Mouse (Mus musculus) kidney, embryonic 15.5 days (tissue): Measurements from ENCODE around the gene Zbtb21. TPM values are rescaled to one million over a fixed set of nuclear protein-coding genes. Genes with fewer than 3 reads are reported as not detected.
"Not testable (repeated sequence)": the region's sequence is repeated elsewhere in the genome, so short reads cannot be mapped to it uniquely, and the experiment has no call there.

Experiments used
- ATAC-seq: fragments of 200-750 bp; cut with Nextera tagmentation; replicated peaks from 2 replicates; pipeline ENCODE4 v1.8.0; 2017; ENCODE audit warnings: moderate TSS enrichment; ENCODE audit not compliant: low FRiP score
- H3K27ac ChIP-seq: fragments of 300-500 bp; sonication (generic); 2 replicates; pipeline ENCODE4 v1.5.1; 2015; ENCODE audit warnings: mild to moderate bottlenecking, inconsistent platforms
- H3K27me3 ChIP-seq: fragments of 300-500 bp; sonication (generic); 2 replicates; pipeline ENCODE4 v1.6.1; 2015; ENCODE audit warnings: inconsistent platforms
- H3K36me3 ChIP-seq: fragments of 300-500 bp; sonication (generic); 2 replicates; pipeline ENCODE4 v1.6.1; 2015; ENCODE audit warnings: inconsistent platforms
- H3K4me1 ChIP-seq: fragments of 300-500 bp; sonication (generic); 2 replicates; pipeline ENCODE4 v1.6.1; 2015; ENCODE audit warnings: inconsistent platforms
- H3K4me2 ChIP-seq: fragments of 300-500 bp; sonication (generic); 2 replicates; pipeline ENCODE4 v1.6.1; 2015; ENCODE audit warnings: moderate library complexity, mild to moderate bottlenecking, inconsistent platforms
- H3K4me3 ChIP-seq: fragments of 300-500 bp; sonication (generic); replicated peaks from 2 replicates; pipeline ENCODE4 v1.5.1; 2015; ENCODE audit warnings: mild to moderate bottlenecking, inconsistent platforms
- H3K9ac ChIP-seq: fragments of 300-500 bp; sonication (generic); 2 replicates; pipeline ENCODE4 v1.6.1; 2015; ENCODE audit warnings: mild to moderate bottlenecking, inconsistent platforms
- H3K9me3 ChIP-seq: fragments of 300-500 bp; sonication (generic); replicated peaks from 2 replicates; pipeline ENCODE4 v1.6.1; 2016; ENCODE audit warnings: inconsistent platforms
- whole genome bisulfite sequencing: fragments of 180-500 bp; shearing (Covaris S2); methylation state at CpG from one replicate; pipeline ENCODE4 v1.1.7; 2015; ENCODE audit warnings: mixed read lengths; 5-methylcytosine and 5-hydroxymethylcytosine counted together
- polyA plus RNA-seq: library from polyadenylated mRNA; unstranded; fragments of >200 nt; fragmentation: Nextera tagmentation; extraction: Ambion mirVana; gene quantifications from 2 replicates; pipeline ENCODE4 v1.2.1, GENCODE M21; 2015

The Zbtb21 gene
- polyA plus RNA-seq, 1 experiment from 2014 or later, result 14.1 TPM

DNA sequence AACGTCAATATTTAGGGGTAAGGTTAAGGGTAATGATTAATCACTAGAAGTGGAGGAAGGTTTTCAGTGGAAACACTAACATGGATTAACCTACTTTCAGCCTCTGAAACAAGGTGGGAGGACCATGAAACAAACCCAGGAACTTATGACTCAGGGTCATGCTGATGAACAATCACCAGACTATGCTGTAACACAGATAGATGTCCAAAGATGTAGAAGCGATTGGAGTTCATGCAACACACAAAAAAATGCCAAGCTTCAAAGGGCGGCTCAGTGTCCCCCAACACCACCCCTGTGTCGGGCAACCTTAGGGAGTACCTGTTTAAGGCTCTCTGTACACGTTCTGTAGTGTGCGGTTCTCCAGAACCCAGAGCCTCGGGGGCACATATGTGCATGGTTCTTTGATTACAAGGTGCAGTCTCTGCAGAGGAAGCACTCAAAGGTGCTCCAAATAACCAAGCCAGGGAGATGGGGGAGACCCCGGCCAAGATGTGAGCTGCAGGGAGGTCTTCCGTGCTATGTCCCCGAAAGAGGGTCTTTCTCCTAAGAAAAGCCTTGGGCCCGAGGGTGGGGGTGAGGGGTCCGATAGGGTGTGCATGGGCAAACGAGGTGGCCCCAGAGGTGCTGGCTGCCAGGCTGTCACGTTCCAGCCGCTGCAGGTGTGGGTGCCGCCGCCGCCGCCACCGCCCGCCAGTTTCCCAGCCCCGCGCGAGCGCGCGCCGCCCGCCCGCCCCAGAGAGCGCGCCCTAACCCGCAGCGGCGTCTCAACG, 856 bp downstream of the Zbtb21 start:
- H3K9ac ChIP-seq, result peak overlapping the region; percentile 93
- H3K4me1 ChIP-seq, result peaks cover 12% of the 10 kb centered on the region
- peak overlapping the region; percentile 91 for H3K4me3 ChIP-seq
- ATAC-seq, result no peak; the same call in none of the 2 replicates
- no peaks in the 10 kb centered on the region for H3K27me3 ChIP-seq
- peak overlapping the region; percentile 78 for H3K4me2 ChIP-seq
- H3K27ac ChIP-seq, result peak overlapping the region; percentile 99
- H3K36me3 ChIP-seq, result peaks cover 11% of the 10 kb centered on the region
- no peaks in the 10 kb centered on the region for H3K9me3 ChIP-seq
- 7% methylated on average over 36 of the region's 36 CpGs for WGBS

DNA sequence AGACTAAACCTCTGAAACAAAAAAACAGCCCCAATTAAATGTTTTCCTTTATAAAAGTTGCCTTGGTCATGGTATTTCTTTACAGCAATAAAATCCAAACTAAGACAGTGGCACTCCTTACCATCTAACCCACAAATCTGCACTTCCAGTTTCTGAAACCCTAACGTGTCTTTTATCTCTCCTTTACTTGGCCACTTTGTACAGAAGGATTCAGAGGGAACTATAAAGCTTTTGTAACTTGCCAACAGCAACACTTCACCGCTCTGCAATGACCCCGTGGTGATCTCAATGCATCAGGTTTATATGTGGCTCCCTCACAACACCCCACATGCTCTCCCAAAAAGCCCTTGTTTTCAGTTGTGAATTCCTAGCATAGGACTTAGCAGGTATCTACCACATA, 2.1 kb downstream of the Zbtb21 start:
- Histone ChIP-seq H3K4me1 (peaks cover 12% of the 10 kb centered on the region), H3K4me3 (no peak overlapping the region), H3K4me2 (0 out of 2 replicates have a peak overlapping the region, but pooled peaks have one; percentile 78), H3K9me3 (no peaks in the 10 kb centered on the region), H3K27ac (no peak overlapping the region), H3K9ac (no peak overlapping the region), H3K36me3 (peaks cover 23% of the 10 kb centered on the region), H3K27me3 (no peaks in the 10 kb centered on the region)
- no peak for ATAC-seq
- 90% methylated on average over 3 of the region's 3 CpGs for WGBS

DNA sequence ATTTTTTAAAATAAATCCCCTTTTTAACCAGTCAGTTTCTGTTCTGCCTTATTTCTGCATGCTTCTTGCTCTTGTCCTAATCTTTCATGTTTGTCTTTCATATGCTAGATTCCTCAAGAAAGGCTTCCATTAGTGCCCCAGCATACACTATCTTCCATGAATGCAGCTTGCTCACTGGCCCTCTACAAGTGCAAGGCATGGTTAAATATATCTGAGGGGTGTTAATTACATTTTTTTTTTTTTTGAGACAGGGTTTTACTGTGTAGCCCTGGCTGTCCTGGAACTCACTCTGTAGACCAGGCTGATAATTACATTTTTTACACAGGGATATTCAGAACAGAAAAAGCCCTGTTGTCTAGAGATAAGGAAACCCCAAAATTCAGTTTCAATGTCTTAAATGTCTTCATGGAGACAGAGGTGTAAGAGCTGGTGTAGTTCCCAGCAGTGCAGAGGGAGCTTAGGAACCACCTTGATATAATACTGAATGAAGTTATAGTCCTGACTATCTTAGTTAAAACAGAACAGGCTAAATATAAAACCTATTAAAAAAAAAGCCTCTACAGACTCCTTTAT, 3.9 kb downstream of the Zbtb21 start:
- Histone ChIP-seq H3K4me1 (peaks cover 12% of the 10 kb centered on the region), H3K4me2 (no peak overlapping the region), H3K27ac (no peak overlapping the region), H3K9me3 (no peaks in the 10 kb centered on the region), H3K9ac (no peak overlapping the region), H3K27me3 (no peaks in the 10 kb centered on the region), H3K4me3 (no peak overlapping the region), H3K36me3 (peaks cover 41% of the 10 kb centered on the region)
- no peak for ATAC-seq

- Histone ChIP-seq H3K4me3 (no peak overlapping the region), H3K27me3 (no peaks in the 10 kb centered on the region), H3K4me1 (peaks cover 12% of the 10 kb centered on the region), H3K9me3 (no peaks in the 10 kb centered on the region), H3K9ac (no peak overlapping the region), H3K36me3 (peaks cover 50% of the 10 kb centered on the region), H3K27ac (no peak overlapping the region), H3K4me2 (no peak overlapping the region)
- ATAC-seq, result no peak
Measured at GRCm38 (mm10) chr16:97957626-97958025, 4.8 kb downstream of the Zbtb21 start.

- no peak overlapping the region for H3K4me3 ChIP-seq
- no peak for ATAC-seq
- no peak overlapping the region for H3K9ac ChIP-seq
- WGBS, result 76% methylated on average over 2 of the region's 2 CpGs
- H3K27ac ChIP-seq, result no peak overlapping the region
- H3K4me2 ChIP-seq, result no peak overlapping the region
- H3K4me1 ChIP-seq, result peaks cover 8% of the 10 kb centered on the region
- H3K9me3 ChIP-seq, result no peaks in the 10 kb centered on the region
- no peaks in the 10 kb centered on the region for H3K27me3 ChIP-seq
- H3K36me3 ChIP-seq, result peaks cover 66% of the 10 kb centered on the region
Measured at GRCm38 (mm10) chr16:97956011-97956410, 6.4 kb downstream of the Zbtb21 start.

DNA sequence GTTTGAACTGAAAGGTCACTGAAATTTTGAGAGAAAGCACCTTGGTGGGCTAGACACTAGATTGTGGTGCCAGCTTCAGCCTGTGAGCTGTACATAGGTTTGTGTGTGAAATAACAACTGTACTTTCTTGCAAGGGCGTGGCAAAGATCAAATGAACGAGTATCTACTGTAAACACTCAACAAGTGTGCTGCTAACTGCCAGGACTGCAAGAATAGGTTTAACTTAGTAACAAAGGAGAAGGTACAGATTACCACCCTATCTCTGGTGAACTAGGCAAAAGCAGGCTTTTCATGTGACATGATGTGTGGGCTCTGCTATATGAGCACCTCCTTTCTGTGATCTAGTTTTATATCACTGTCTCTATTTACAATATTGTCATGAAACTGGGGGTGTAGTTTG, 9.1 kb downstream of the Zbtb21 start:
- no peak overlapping the region for H3K9ac ChIP-seq
- WGBS, result 84% methylated on average over 2 of the region's 2 CpGs
- no peak overlapping the region for H3K4me3 ChIP-seq
- H3K4me2 ChIP-seq, result no peak overlapping the region
- no peak for ATAC-seq
- no peaks in the 10 kb centered on the region for H3K9me3 ChIP-seq
- H3K27me3 ChIP-seq, result no peaks in the 10 kb centered on the region
- no peak overlapping the region for H3K27ac ChIP-seq
- H3K36me3 ChIP-seq, result peaks cover 80% of the 10 kb centered on the region
- H3K4me1 ChIP-seq, result 0 out of 2 replicates have a peak, but pooled peaks cover 4% of the 10 kb centered on the region

- 90% methylated on average over 9 of the region's 9 CpGs for WGBS
- ATAC-seq, result no peak
Measured at GRCm38 (mm10) chr16:97952801-97953200, 9.6 kb downstream of the Zbtb21 start.

GRCm38 (mm10) chr16:97952371-97952770, 10.1 kb downstream of the Zbtb21 start:
- H3K27ac ChIP-seq, result no peak overlapping the region
- H3K4me1 ChIP-seq, result no peaks in the 10 kb centered on the region
- no peak for ATAC-seq
- no peaks in the 10 kb centered on the region for H3K9me3 ChIP-seq
- no peak overlapping the region for H3K9ac ChIP-seq
- no peaks in the 10 kb centered on the region for H3K27me3 ChIP-seq
- peaks cover 80% of the 10 kb centered on the region for H3K36me3 ChIP-seq
- no peak overlapping the region for H3K4me3 ChIP-seq
- WGBS, result 94% methylated on average over 4 of the region's 4 CpGs
- no peak overlapping the region for H3K4me2 ChIP-seq

More at GRCm38 (mm10) chr16:97952801-97953200, 9.6 kb downstream of the Zbtb21 start:
- no peak overlapping the region for H3K9ac ChIP-seq
- H3K9me3 ChIP-seq, result no peaks in the 10 kb centered on the region
- H3K27ac ChIP-seq, result no peak overlapping the region
- H3K27me3 ChIP-seq, result no peaks in the 10 kb centered on the region
- 0 out of 2 replicates have a peak, but pooled peaks cover 2% of the 10 kb centered on the region for H3K4me1 ChIP-seq
- H3K4me2 ChIP-seq, result no peak overlapping the region
- no peak overlapping the region for H3K4me3 ChIP-seq
- peaks cover 80% of the 10 kb centered on the region for H3K36me3 ChIP-seq

- ATAC-seq, result no peak
- Histone ChIP-seq H3K27me3 (no peaks in the 10 kb centered on the region), H3K9ac (no peak overlapping the region), H3K9me3 (no peaks in the 10 kb centered on the region), H3K4me1 (no peaks in the 10 kb centered on the region), H3K4me3 (no peak overlapping the region), H3K27ac (no peak overlapping the region), H3K4me2 (no peak overlapping the region), H3K36me3 (peaks cover 69% of the 10 kb centered on the region)
- WGBS, result 96% methylated on average over 8 of the region's 8 CpGs
Measured at GRCm38 (mm10) chr16:97950061-97950460, 12.4 kb downstream of the Zbtb21 start.

- Histone ChIP-seq H3K27me3 (no peaks in the 10 kb centered on the region), H3K36me3 (peaks cover 60% of the 10 kb centered on the region), H3K27ac (no peak overlapping the region), H3K4me3 (no peak overlapping the region), H3K9ac (no peak overlapping the region), H3K9me3 (no peaks in the 10 kb centered on the region), H3K4me2 (no peak overlapping the region), H3K4me1 (no peaks in the 10 kb centered on the region)
- ATAC-seq, result no peak
- 86% methylated on average over 4 of the region's 4 CpGs for WGBS
Measured at GRCm38 (mm10) chr16:97948836-97949235, 13.6 kb downstream of the Zbtb21 start.

DNA sequence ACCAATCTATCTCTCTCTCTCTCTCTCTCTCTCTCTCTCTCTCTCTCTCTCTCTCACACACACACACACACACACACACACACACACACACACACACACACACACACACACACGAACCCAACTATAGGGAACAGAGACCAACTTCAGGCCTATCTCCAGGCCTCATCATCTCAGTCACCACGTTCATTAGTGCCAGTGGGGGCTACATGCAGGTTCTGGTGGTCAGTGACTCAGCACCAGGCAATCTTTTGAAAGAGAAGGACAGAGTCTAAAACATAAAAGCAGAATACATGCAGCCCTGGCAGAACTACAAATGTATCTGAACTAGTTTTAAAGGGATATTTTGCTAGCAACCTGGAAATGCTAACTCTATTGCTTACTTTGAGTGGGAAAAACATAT, 15.4 kb downstream of the Zbtb21 start:
- ATAC-seq, H3K4me2 ChIP-seq, H3K9ac ChIP-seq, H3K4me3 ChIP-seq, H3K27me3 ChIP-seq, H3K4me1 ChIP-seq, H3K9me3 ChIP-seq, H3K27ac ChIP-seq: not testable (repeated sequence)
- WGBS, result 73% methylated on average over 2 of the region's 2 CpGs
- peaks cover 41% of the 10 kb centered on the region for H3K36me3 ChIP-seq

- Histone ChIP-seq H3K27me3 (no peaks in the 10 kb centered on the region), H3K4me2 (no peak overlapping the region), H3K4me1 (no peaks in the 10 kb centered on the region), H3K27ac (no peak overlapping the region), H3K4me3 (no peak overlapping the region), H3K9ac (no peak overlapping the region), H3K36me3 (peaks cover 12% of the 10 kb centered on the region), H3K9me3 (no peaks in the 10 kb centered on the region)
- ATAC-seq, result no peak
Measured at GRCm38 (mm10) chr16:97941844-97942243, 20.6 kb downstream of the Zbtb21 start.
